Mouse (Mus musculus) spleen, adult 2 months (tissue): ENCODE measurements around the gene Prpf3. TPM values are rescaled to one million over a fixed set of nuclear protein-coding genes. Genes with fewer than 3 reads are reported as not detected.

Experiments
- DNase-seq, 2 experiments: peaks; one replicate each; pipeline versions ENCODE4 v3.0.0 to v3.0.0-alpha.2; 2012 to 2021; ENCODE audit warnings: low spot score in 2 of 2, low read depth in 1 of 2
- H3K27ac ChIP-seq: fragments of 200-500 bp; 2 replicates; pipeline ENCODE4 v1.5.1; 2012; ENCODE audit warnings: low read length, inconsistent platforms; ENCODE audit not compliant: insufficient read depth
- H3K27me3 ChIP-seq: fragments of 200-500 bp; 2 replicates; pipeline ENCODE4 v1.6.1; 2012; ENCODE audit warnings: mild to moderate bottlenecking, moderate library complexity, low read length, inconsistent platforms; ENCODE audit not compliant: control insufficient read depth, insufficient read depth
- H3K36me3 ChIP-seq: fragments of 200-500 bp; 2 replicates; pipeline ENCODE4 v1.6.1; 2012; ENCODE audit warnings: mild to moderate bottlenecking, low read length, inconsistent platforms; ENCODE audit not compliant: control insufficient read depth, insufficient read depth
- H3K4me1 ChIP-seq: fragments of 200-500 bp; 2 replicates; pipeline ENCODE4 v1.6.1; 2011; ENCODE audit warnings: inconsistent platforms; ENCODE audit not compliant: control insufficient read depth, insufficient read depth, insufficient read length
- H3K4me3 ChIP-seq: fragments of 200-500 bp; 2 replicates; pipeline ENCODE4 v1.5.1; 2011; ENCODE audit warnings: mild to moderate bottlenecking, inconsistent platforms; ENCODE audit not compliant: insufficient read depth, insufficient read length; ENCODE audit errors: extremely low read depth
- CTCF ChIP-seq: fragments of 200-500 bp; IDR thresholded peaks from 2 replicates; pipeline ENCODE4 v1.5.1; 2011; ENCODE audit warnings: mild to moderate bottlenecking, inconsistent platforms; ENCODE audit not compliant: insufficient read depth, insufficient read length, insufficient replicate concordance; ENCODE audit errors: extremely low read depth
- POLR2A ChIP-seq: fragments of 200-500 bp; IDR thresholded peaks from 2 replicates; pipeline ENCODE4 v1.6.1; 2011; ENCODE audit warnings: low read depth, low read length, inconsistent platforms
- WGBS: fragments of 180-500 bp; shearing (Covaris S2); methylation state at CpG from one replicate; pipeline ENCODE4 v1.1.7; 2018; 5-methylcytosine and 5-hydroxymethylcytosine counted together
- polyA plus RNA-seq: library from polyadenylated mRNA; depleted of rRNA; stranded (reverse); fragments of >200 nt; gene quantifications from 2 replicates; pipeline ENCODE4 v1.2.3, GENCODE M21; 2012

Gene Prpf3
- polyA plus RNA-seq, 1 experiment, result 12.1 TPM

- Histone ChIP-seq H3K36me3 (peaks cover 49% of the 10 kb centered on the region), H3K27me3 (no peaks in the 10 kb centered on the region), H3K4me3 (no peak overlapping the region), H3K27ac (no peak overlapping the region), H3K4me1 (no peaks in the 10 kb centered on the region; the same call in 1 of the 2 replicates)
- 84% methylated on average over 8 of the region's 8 CpGs for WGBS
- DNase-seq, result no peak
- TF ChIP-seq CTCF (no peak), POLR2A (no peak)
These were observed 4.4 kb downstream of the Prpf3 start for GRCm38 (mm10) chr3:95851317-95851716.

DNA sequence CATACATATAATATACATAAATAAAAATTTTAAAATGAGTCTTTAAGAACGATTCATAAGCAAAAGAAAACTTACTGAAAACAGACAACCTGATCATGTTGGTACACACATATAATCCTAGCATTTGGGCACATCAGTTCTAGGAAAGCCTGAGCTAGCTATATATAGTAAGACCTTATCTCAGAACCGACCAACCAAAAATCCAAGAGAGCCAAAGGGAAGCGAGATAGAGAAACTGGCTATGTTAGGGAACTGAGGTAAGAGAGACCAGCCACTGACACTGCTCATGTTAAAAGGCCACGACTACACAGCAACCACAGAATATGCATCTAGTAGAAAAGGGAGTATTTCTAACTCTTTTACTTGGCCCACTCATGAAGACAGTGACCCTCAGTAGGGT is 5.1 kb downstream of the Prpf3 start:
- Histone ChIP-seq H3K4me3 (no peak overlapping the region), H3K27ac (no peak overlapping the region), H3K27me3 (no peaks in the 10 kb centered on the region), H3K4me1 (no peaks in the 10 kb centered on the region; the same call in 1 of the 2 replicates), H3K36me3 (peaks cover 55% of the 10 kb centered on the region)
- TF ChIP-seq CTCF (no peak), POLR2A (no peak)
- WGBS, result 83% methylated on average over 4 of the region's 4 CpGs
- DNase-seq, result no peak

GRCm38 (mm10) chr3:95842503-95843214 is 13.0 kb downstream of the Prpf3 start:
- Histone ChIP-seq H3K36me3 (peaks cover 43% of the 10 kb centered on the region), H3K4me1 (no peaks in the 10 kb centered on the region), H3K27me3 (no peaks in the 10 kb centered on the region), H3K27ac (no peak overlapping the region), H3K4me3 (no peak overlapping the region)
- TF ChIP-seq CTCF, result no peak
- no peak for TF ChIP-seq POLR2A
- no peak for DNase-seq
- 84% methylated on average over 3 of the region's 3 CpGs for WGBS

DNA sequence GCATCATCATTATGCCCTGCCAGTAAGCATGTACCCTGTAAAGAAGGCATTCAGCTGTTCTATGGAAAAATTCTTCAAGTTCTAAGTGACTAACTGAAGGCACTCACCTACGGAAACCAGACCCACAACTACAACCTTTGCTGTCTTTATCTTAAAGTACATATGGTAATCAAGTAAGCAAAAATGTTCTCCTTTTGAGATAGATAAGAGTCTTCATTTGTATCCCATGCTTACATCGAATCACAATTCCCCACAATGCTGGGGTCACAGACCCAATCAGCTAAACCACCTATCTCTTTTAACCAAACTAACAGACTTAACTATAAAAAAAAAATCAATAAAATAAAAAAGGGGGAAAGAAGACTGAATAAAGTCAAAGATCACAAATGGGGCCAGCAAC is 16.4 kb downstream of the Prpf3 start:
- Histone ChIP-seq H3K4me1 (no peaks in the 10 kb centered on the region), H3K4me3 (no peak overlapping the region), H3K36me3 (peaks cover 40% of the 10 kb centered on the region), H3K27me3 (no peaks in the 10 kb centered on the region), H3K27ac (no peak overlapping the region)
- DNase-seq, result no peak
- TF ChIP-seq POLR2A, result no peak
- WGBS, result 82% methylated on average over 2 of the region's 2 CpGs

GRCm38 (mm10) chr3:95829053-95829452 is 26.6 kb downstream of the Prpf3 start:
- no peaks in the 10 kb centered on the region for H3K27me3 ChIP-seq
- H3K4me1 ChIP-seq, result no peaks in the 10 kb centered on the region
- no peak for TF ChIP-seq POLR2A
- no peak for TF ChIP-seq CTCF
- peaks cover 16% of the 10 kb centered on the region for H3K36me3 ChIP-seq
- DNase-seq, result no peak
- H3K4me3 ChIP-seq, result no peak overlapping the region
- 97% methylated on average over 4 of the region's 4 CpGs for WGBS
- H3K27ac ChIP-seq, result no peak overlapping the region

GRCm38 (mm10) chr3:95826275-95826674 is 29.4 kb downstream of the Prpf3 start:
- 67% methylated on average over 2 of the region's 2 CpGs for WGBS
- Histone ChIP-seq H3K27ac (no peak overlapping the region), H3K27me3 (no peaks in the 10 kb centered on the region), H3K36me3 (peaks cover 2% of the 10 kb centered on the region; the same call in 1 of the 2 replicates), H3K4me3 (no peak overlapping the region), H3K4me1 (no peaks in the 10 kb centered on the region)
- TF ChIP-seq CTCF (no peak), POLR2A (no peak)
- DNase-seq, result no peak
